Mouse (Mus musculus) right cerebral cortex, postnatal 36 days (tissue): ENCODE measurements around the gene Kcnmb2.

ENCODE experiments used
- DNase-seq, 2 experiments: peaks; one replicate each; pipeline ENCODE4 v3.0.0; 2022; ENCODE audit warnings: low spot score in 2 of 2, mixed read lengths in 1 of 2

The Kcnmb2 gene

GRCm38 (mm10) chr3:32132395-32133004 is 230.2 kb downstream of the Kcnmb2 start:
- DNase-seq = no peak

DNA sequence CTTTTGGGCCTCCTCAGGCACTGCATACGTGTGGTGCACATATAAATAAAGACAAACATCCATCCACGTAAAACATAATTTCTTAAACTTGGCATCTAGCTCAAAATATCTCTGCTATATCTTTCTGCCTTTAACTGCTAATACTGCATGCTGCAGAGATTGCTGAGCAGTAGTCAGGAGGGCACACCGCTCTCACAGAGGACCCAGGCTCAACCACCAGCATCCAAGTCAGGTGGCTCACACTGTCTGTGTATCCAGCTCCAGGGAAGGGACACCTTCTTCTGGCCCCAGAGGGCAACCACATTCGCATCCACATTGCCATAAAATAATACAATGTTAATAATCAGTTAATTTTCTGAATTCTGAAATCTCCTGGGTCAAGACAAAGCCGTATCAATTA is 241.9 kb downstream of the Kcnmb2 start:
- DNase-seq = no peak

DNA sequence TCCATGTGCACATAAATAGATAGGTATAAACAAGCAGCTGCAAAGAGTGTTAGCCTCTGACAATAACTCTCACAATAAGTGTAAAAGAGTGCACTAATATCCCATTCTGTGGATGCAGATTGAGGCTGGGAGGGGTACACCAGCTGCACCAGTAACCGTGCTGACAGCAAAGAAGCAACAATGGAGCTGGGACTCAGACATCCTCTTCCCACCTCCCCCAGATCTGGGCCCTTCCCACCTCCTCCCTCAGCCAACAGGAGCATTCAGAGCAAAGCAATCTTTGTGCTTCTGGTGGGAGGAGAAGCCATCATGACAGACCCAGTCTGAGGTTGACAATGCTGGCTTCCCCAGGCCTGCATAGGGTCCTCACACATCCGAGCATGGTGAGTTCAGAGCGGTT is 242.3 kb downstream of the Kcnmb2 start:
- no peak for DNase-seq

- DNase-seq = no peak
Measured at GRCm38 (mm10) chr3:32147739-32148138, 245.4 kb downstream of the Kcnmb2 start.

GRCm38 (mm10) chr3:32149851-32150570 is 247.7 kb downstream of the Kcnmb2 start:
- DNase-seq = no peak

DNA sequence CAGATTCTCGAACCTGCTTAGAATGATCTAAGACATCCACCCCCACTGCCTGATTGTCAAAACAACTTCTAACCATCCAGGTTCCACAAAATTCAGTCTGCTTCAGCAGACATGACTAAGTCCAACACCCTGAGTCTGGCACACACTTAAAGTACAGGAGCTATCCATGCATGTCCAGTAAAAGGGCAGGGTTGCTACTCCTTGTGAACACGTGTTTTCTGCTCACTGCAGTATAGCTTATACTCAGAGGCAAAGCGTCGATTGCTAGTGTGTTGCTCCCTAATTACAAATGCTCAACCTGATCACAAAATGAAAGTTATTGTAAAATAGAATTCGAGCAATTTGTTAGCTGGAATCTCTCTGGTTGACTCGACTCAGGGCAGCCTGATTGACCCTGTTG is 278.2 kb downstream of the Kcnmb2 start:
- DNase-seq = no peak

DNA sequence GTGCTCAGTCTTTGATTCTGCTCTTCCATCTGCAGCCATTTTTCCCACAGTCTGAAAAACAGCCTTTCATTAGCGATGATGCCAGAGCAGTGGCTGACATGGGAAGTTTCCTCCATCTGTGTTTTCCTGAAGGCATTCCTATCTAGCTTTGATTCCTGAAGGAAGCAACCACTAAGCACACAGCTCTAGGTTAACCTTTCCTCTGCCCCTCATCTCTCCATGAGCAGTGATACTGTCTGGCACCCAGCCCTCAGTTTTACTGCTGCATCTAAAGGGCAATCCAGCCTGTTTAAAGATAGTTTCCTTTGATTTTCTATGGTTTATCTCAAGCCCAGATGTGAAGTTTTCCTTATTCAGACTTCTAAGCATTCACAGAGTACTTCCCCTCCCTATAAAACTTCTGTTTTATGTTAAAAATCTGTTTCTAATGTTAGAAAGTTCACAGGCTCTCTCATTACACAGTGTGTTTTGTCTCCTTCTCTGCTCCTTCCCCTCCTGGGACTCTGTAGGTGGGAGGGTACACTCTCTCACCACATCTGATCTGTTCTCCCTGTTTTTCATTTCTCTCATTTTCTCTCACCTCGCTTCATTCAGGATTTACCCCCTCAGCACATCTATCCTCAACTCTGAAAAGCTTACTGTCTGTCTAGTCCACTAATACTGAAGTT is 283.7 kb downstream of the Kcnmb2 start:
- DNase-seq = no peak

DNA sequence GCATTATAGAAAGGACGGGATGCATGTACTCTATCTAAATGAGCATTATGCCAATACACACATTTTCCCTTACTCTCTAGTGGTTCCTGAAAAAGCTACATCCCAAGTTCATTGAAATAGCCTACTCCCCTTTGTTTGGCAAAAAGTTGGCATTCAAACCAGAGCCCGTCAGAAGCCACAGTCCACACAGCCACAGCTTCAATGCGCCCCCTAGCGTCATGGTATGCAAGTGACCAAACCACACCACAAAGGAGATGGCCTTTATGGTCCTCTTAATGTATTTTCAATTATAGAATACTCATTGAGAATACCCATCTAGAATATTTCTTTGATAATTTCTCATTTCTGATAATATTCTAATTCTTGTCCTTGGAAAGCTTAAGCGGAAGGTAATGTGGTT is 286.2 kb downstream of the Kcnmb2 start:
- peak; percentile 8 to 16 for DNase-seq

GRCm38 (mm10) chr3:32188955-32189354 is 286.6 kb downstream of the Kcnmb2 start:
- DNase-seq = no peak

- no peak for DNase-seq
Measured at GRCm38 (mm10) chr3:32189956-32190355, 287.6 kb downstream of the Kcnmb2 start.

DNA sequence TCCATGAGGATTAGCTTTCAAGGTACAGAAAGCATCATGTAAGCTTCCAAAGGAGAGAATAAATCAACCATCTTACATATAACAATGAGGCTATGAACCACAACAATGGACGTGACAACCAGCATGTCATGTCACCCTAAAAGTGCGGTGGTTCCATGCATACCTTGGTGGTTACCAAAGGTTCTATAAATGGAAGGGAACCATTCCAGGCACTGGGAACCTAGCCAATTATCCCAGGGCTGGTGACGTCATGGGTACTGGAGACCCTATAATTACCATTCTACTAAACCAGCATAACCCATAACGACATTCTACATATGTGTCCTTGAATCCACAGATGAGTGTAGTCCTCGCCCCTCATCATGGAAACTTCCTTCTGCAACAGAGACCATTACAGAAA is 291.7 kb downstream of the Kcnmb2 start:
- no peak for DNase-seq

DNA sequence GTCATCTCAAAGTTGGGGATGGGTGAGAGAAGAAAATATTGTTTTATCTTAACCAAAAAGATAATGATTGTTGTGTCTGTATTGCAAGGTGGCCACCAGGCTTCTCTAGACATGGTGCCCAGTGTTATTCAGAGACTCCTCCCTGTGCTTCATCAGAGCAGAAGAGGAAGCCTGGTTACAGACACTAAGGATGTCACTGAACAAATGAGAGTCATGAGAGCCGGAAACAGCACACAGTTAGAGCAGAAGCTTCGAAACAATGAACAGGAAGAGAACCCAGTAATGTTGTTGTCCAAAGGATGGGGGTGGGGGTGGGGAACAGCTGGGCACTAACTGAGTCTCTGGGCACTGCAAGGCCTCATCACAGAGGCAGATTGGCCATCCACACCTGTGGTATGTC is 324.4 kb downstream of the Kcnmb2 start:
- no peak for DNase-seq

GRCm38 (mm10) chr3:32236766-32237165 is 334.5 kb downstream of the Kcnmb2 start:
- peak in 1 of 2 experiments; percentile 1 for DNase-seq
